Mouse (Mus musculus): ENCODE results near the gene Timm13. TPM values are rescaled to one million over a fixed set of nuclear protein-coding genes. Genes with fewer than 3 reads are reported as not detected.

Timm13 gene
- polyA plus RNA-seq (2012; rRNA removed): 375 and 474 TPM in 2 replicates

DNA sequence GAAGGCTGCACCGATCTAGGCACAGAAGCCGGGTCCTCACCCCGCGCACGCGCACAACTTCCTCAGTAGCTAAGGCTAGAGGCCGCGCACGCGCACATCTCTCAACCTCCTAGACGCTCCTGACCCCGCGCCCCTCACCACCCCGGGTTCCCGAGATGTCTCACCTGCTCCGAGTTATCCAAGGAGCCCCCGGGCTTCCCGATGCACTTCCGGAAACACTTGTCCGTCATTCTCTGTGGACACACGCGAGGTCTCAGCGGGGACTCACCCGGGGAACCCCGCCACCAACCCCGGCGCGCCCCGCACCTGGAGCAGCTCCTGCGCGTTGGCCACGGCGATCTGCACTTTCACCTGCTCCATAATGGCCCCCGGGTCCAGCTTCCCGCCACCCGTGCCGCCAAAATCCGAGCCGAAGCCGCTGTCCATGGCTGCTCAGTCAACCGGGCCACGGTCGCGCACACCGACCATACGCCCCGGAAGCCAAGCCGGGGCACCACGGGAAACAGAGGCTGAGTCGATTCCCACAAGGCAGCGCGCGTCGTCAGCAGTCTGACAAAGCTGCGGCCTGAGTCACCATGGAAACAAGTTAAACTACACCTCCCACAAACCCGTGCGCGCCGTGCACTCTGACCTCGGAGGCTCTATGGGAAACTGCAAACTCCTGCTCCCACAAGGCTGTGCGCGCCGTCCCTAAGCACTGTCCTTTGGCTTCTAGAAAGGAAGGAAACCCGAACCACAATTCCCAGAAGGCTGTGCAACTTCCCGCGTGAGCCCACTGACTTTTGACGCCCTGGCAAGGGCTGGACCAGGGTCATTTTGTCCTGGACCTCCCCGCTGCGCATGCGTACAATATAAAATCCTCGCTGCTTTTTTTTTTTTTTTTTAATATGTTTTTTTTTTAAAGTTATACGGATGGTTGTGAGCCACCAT is at the start of gene Timm13:
TSS of gene Timm13 (minus strand) at position 652 of the 930 bp plus-strand sequence.
- no peaks in the 10 kb centered on the region for H3K36me3 ChIP-seq (ENCODE audit: control insufficient read depth, insufficient read depth, low read length)
- WGBS: under 1% methylated on average over 72 of the region's 72 CpGs

GRCm38 (mm10) chr10:80950314-80950713 is 49.5 kb upstream of the Timm13 start:
- H3K27me3 ChIP-seq (replicated peaks; ENCODE audit: control insufficient read depth, insufficient read depth, low read length): no peaks in the 10 kb centered on the region
- no peak overlapping the region for H3K27ac ChIP-seq (ENCODE audit: insufficient read depth, low read depth, low read length)
- 70% methylated on average over 5 of the region's 5 CpGs for WGBS
- no peaks in the 10 kb centered on the region for H3K4me1 ChIP-seq (ENCODE audit: control insufficient read depth, insufficient read depth, low read length)
- DNase-seq: no peak
- no peaks in the 10 kb centered on the region for H3K36me3 ChIP-seq (ENCODE audit: control insufficient read depth, insufficient read depth, low read length)
- TF ChIP-seq CTCF (conservative IDR thresholded peaks at IDR 0.05; ENCODE audit: insufficient read depth, insufficient read length, low read depth, low read length) (no peak), POLR2A (IDR thresholded peaks at IDR 0.05; ENCODE audit: low read depth, low read length) (no peak)
- no peak overlapping the region for H3K4me3 ChIP-seq (ENCODE audit: insufficient read depth, low read depth, low read length)

More for the DNA sequence above, at the start of gene Timm13:
- Histone ChIP-seq H3K27me3 (replicated peaks; ENCODE audit: control insufficient read depth, insufficient read depth, low read length) (no peaks in the 10 kb centered on the region), H3K4me3 (ENCODE audit: insufficient read depth, low read depth, low read length) (peak within 1 kb of the TSS; percentile 73), H3K4me1 (ENCODE audit: control insufficient read depth, insufficient read depth, low read length) (peaks cover 7% of the 10 kb centered on the region; the same call in 1 of the 2 replicates), H3K27ac (ENCODE audit: insufficient read depth, low read depth, low read length) (peak within 1 kb of the TSS; percentile 77)
- TF ChIP-seq CTCF (conservative IDR thresholded peaks at IDR 0.05; ENCODE audit: insufficient read depth, insufficient read length, low read depth, low read length) (no peak), POLR2A (IDR thresholded peaks at IDR 0.05; ENCODE audit: low read depth, low read length) (peak; percentile 42)
- DNase-seq: peak; percentile 100

- 71% methylated on average over 3 of the region's 3 CpGs for WGBS
- no peak overlapping the region for H3K4me3 ChIP-seq (ENCODE audit: insufficient read depth, low read depth, low read length)
- no peak overlapping the region for H3K27ac ChIP-seq (ENCODE audit: insufficient read depth, low read depth, low read length)
- no peaks in the 10 kb centered on the region for H3K27me3 ChIP-seq (replicated peaks; ENCODE audit: control insufficient read depth, insufficient read depth, low read length)
- no peaks in the 10 kb centered on the region for H3K4me1 ChIP-seq (ENCODE audit: control insufficient read depth, insufficient read depth, low read length)
- TF ChIP-seq POLR2A (IDR thresholded peaks at IDR 0.05; ENCODE audit: low read depth, low read length): no peak
- TF ChIP-seq CTCF (conservative IDR thresholded peaks at IDR 0.05; ENCODE audit: insufficient read depth, insufficient read length, low read depth, low read length): no peak
- no peaks in the 10 kb centered on the region for H3K36me3 ChIP-seq (ENCODE audit: control insufficient read depth, insufficient read depth, low read length)
- DNase-seq: no peak
Observed at GRCm38 (mm10) chr10:80949081-80949480, 48.3 kb upstream of the Timm13 start.

DNA sequence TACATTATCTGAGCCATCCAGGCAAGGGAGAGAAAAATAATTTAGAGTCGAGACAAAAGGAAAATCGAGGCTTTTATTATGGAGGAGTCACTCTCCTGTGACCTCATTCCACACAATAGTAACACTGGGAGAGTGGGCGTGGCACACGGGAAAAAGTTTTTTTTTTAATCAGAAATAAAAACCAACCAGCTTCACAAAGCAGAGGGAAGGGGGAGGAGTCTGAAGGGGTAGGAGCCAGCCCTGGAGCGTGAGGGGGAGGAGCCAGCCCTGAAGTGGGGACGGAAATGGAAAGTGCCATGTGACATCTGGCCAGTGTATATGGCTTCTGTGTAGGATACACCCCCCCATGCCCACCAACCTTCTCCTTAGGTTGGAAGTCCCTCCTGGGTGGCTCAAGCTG is 47.8 kb upstream of the Timm13 start:
- WGBS: 19% methylated on average over 6 of the region's 6 CpGs
- no peaks in the 10 kb centered on the region for H3K36me3 ChIP-seq (ENCODE audit: control insufficient read depth, insufficient read depth, low read length)
- no peak overlapping the region for H3K4me3 ChIP-seq (ENCODE audit: insufficient read depth, low read depth, low read length)
- H3K27ac ChIP-seq (ENCODE audit: insufficient read depth, low read depth, low read length): no peak overlapping the region
- no peak for TF ChIP-seq CTCF (conservative IDR thresholded peaks at IDR 0.05; ENCODE audit: insufficient read depth, insufficient read length, low read depth, low read length)
- no peak for TF ChIP-seq POLR2A (IDR thresholded peaks at IDR 0.05; ENCODE audit: low read depth, low read length)
- H3K4me1 ChIP-seq (ENCODE audit: control insufficient read depth, insufficient read depth, low read length): no peaks in the 10 kb centered on the region
- DNase-seq: peak; percentile 64
- no peaks in the 10 kb centered on the region for H3K27me3 ChIP-seq (replicated peaks; ENCODE audit: control insufficient read depth, insufficient read depth, low read length)

GRCm38 (mm10) chr10:80947802-80948201 is 47.0 kb upstream of the Timm13 start:
- 36% methylated on average over 2 of the region's 2 CpGs for WGBS
- TF ChIP-seq CTCF (conservative IDR thresholded peaks at IDR 0.05; ENCODE audit: insufficient read depth, insufficient read length, low read depth, low read length) (no peak), POLR2A (IDR thresholded peaks at IDR 0.05; ENCODE audit: low read depth, low read length) (no peak)
- no peak overlapping the region for H3K4me3 ChIP-seq (ENCODE audit: insufficient read depth, low read depth, low read length)
- H3K36me3 ChIP-seq (ENCODE audit: control insufficient read depth, insufficient read depth, low read length): no peaks in the 10 kb centered on the region
- peak; percentile 83 for DNase-seq
- no peaks in the 10 kb centered on the region for H3K27me3 ChIP-seq (replicated peaks; ENCODE audit: control insufficient read depth, insufficient read depth, low read length)
- no peak overlapping the region for H3K27ac ChIP-seq (ENCODE audit: insufficient read depth, low read depth, low read length)
- H3K4me1 ChIP-seq (ENCODE audit: control insufficient read depth, insufficient read depth, low read length): no peaks in the 10 kb centered on the region

DNA sequence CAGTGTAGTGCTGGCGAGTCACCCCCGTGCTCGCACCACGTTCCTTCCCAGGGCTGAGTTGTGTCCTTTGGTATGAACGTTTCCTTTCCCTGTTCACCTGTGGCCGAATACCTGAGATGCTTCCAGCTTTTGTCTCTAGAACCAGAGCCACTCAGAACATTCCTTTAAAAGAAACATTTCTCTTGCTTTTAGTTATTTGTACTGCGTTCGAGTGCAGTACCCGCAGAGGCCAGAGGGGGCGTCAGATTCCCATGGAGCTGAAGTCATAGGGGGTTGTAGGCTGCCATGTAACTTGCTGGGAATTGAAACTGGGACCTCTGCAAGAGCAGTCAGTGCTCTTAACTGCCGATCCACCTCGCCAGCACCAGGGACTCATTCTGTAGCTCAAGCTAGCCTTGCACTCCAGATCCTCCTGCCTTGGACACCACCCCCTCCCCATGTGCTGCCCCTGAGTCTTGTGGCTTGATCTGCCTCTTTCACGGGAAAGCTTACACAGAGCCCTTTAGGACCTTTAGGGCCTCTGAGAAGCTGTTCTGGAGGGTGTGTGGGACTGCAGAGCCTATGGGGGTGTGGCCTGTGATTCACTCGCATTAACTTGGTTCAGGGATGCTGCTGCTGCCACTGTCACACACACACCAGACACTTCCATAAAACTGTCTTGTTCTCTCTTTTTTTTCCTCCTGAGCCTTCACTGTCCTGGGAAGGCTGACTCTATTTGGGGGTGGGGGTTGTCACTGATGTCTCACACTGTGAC is 46.1 kb upstream of the Timm13 start:
- WGBS: 72% methylated on average over 14 of the region's 14 CpGs
- Histone ChIP-seq H3K4me1 (ENCODE audit: control insufficient read depth, insufficient read depth, low read length) (no peaks in the 10 kb centered on the region), H3K4me3 (ENCODE audit: insufficient read depth, low read depth, low read length) (no peak overlapping the region), H3K36me3 (ENCODE audit: control insufficient read depth, insufficient read depth, low read length) (no peaks in the 10 kb centered on the region), H3K27ac (ENCODE audit: insufficient read depth, low read depth, low read length) (no peak overlapping the region), H3K27me3 (replicated peaks; ENCODE audit: control insufficient read depth, insufficient read depth, low read length) (no peaks in the 10 kb centered on the region)
- TF ChIP-seq CTCF (conservative IDR thresholded peaks at IDR 0.05; ENCODE audit: insufficient read depth, insufficient read length, low read depth, low read length) (peak; percentile 28; the same call in 1 of the 2 replicates), POLR2A (IDR thresholded peaks at IDR 0.05; ENCODE audit: low read depth, low read length) (no peak)
- no peak for DNase-seq

GRCm38 (mm10) chr10:80944231-80944630 is 43.5 kb upstream of the Timm13 start:
- Histone ChIP-seq H3K27me3 (replicated peaks; ENCODE audit: control insufficient read depth, insufficient read depth, low read length) (no peaks in the 10 kb centered on the region), H3K4me3 (ENCODE audit: insufficient read depth, low read depth, low read length) (no peak overlapping the region), H3K36me3 (ENCODE audit: control insufficient read depth, insufficient read depth, low read length) (no peaks in the 10 kb centered on the region), H3K4me1 (ENCODE audit: control insufficient read depth, insufficient read depth, low read length) (peaks cover 18% of the 10 kb centered on the region), H3K27ac (ENCODE audit: insufficient read depth, low read depth, low read length) (no peak overlapping the region)
- TF ChIP-seq CTCF (conservative IDR thresholded peaks at IDR 0.05; ENCODE audit: insufficient read depth, insufficient read length, low read depth, low read length): no peak
- TF ChIP-seq POLR2A (IDR thresholded peaks at IDR 0.05; ENCODE audit: low read depth, low read length): no peak
- WGBS: 87% methylated on average over 5 of the region's 5 CpGs
- no peak for DNase-seq

Data from kidney, adult 2 months (tissue).